Mouse (Mus musculus): ENCODE data around the gene E2f2.

DNA sequence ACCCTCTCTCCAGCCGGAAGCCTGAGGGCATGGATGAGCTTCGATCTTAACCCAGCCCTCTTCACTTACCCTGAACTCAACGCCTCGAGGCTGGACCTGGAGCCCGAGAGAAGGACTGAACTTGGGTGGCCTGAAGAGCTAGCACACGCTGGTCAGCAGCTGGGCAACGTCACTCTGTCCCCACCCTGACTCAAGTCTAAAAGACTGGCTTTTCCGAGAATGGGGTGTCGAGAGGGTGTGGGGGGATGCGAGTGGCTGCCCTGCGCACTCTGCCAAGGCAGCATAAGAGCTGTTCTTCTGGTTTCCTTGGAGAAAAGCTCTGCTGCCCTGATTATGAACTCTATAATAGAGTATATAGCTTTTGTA, 27.3 kb upstream of the E2f2 start:
- TF ChIP-seq CTCF (IDR thresholded peaks at IDR 0.05; ENCODE audit: low read depth) (no peak), EP300 (optimal IDR thresholded peaks at IDR 0.05) (no peak)
